Mouse (Mus musculus) heart, postnatal 25 days (tissue): ENCODE measurements around the gene Prkg2. TPM values are rescaled to one million over a fixed set of nuclear protein-coding genes. Genes with fewer than 3 reads are reported as not detected.

Source experiments
- DNase-seq: peaks from one replicate; pipeline ENCODE4 v3.0.0; 2022; ENCODE audit warnings: low spot score
- intact Hi-C: fragments of 180-260 bp; cut with DNase I; formaldehyde crosslinking; loops from one replicate; pipeline ENCODE4 v1.15.1; 2025
- total RNA-seq, 2 experiments: library from RNA; stranded (reverse); gene quantifications; 2 replicates each; pipeline ENCODE4 v1.2.3; 2021

Gene Prkg2
- under 1 TPM; 0.31 to 0.39 TPM for total RNA-seq

GRCm38 (mm10) chr5:99036596-99037441, at the start of gene Prkg2:
Gene Prkg2, minus strand, starts transcription at chr5:99037351.
- intact Hi-C loops = no loop called here
- no peak for DNase-seq

- intact Hi-C loops = no loop called here
- no peak for DNase-seq
Observed at GRCm38 (mm10) chr5:99083955-99084354, 46.8 kb upstream of the Prkg2 start.

- no peak for DNase-seq
- intact Hi-C loops = no loop called here
Observed at GRCm38 (mm10) chr5:99078375-99078774, 41.2 kb upstream of the Prkg2 start.

GRCm38 (mm10) chr5:99068391-99068790, 31.2 kb upstream of the Prkg2 start:
- intact Hi-C loops = no loop called here

GRCm38 (mm10) chr5:99062582-99062981, 25.4 kb upstream of the Prkg2 start:
- DNase-seq = no peak
- intact Hi-C loops = no loop called here

More at GRCm38 (mm10) chr5:99068391-99068790, 31.2 kb upstream of the Prkg2 start:
- no peak for DNase-seq

GRCm38 (mm10) chr5:99039021-99039420, 1.9 kb upstream of the Prkg2 start:
- no peak for DNase-seq
- intact Hi-C loops = no loop called here

- intact Hi-C loops = no loop called here
Observed at GRCm38 (mm10) chr5:99037442-99037811, 276 bp upstream of the Prkg2 start.

GRCm38 (mm10) chr5:99035961-99036360, 1.2 kb downstream of the Prkg2 start:
- intact Hi-C loops = no loop called here
- no peak for DNase-seq

More at GRCm38 (mm10) chr5:99037442-99037811, 276 bp upstream of the Prkg2 start:
- DNase-seq = no peak

- DNase-seq = no peak
- intact Hi-C loops = no loop called here
Observed at GRCm38 (mm10) chr5:99031551-99032149, 5.5 kb downstream of the Prkg2 start.

GRCm38 (mm10) chr5:99026343-99026742, 10.8 kb downstream of the Prkg2 start:
- no peak for DNase-seq
- intact Hi-C loops = no loop called here

GRCm38 (mm10) chr5:99019709-99020108, 17.4 kb downstream of the Prkg2 start:
- intact Hi-C loops = no loop called here
- no peak for DNase-seq

- no peak for DNase-seq
- intact Hi-C loops = no loop called here
Observed at GRCm38 (mm10) chr5:99015140-99015539, 22.0 kb downstream of the Prkg2 start.

GRCm38 (mm10) chr5:99010448-99011151, 26.6 kb downstream of the Prkg2 start:
- no peak for DNase-seq
- intact Hi-C loops = no loop called here

- intact Hi-C loops = no loop called here
- DNase-seq = no peak
Observed at GRCm38 (mm10) chr5:98998104-98998503, 39.0 kb downstream of the Prkg2 start.

- no peak for DNase-seq
Observed at GRCm38 (mm10) chr5:98995767-98996166, 41.4 kb downstream of the Prkg2 start.

GRCm38 (mm10) chr5:98991600-98991999, 45.6 kb downstream of the Prkg2 start:
- no peak for DNase-seq
- intact Hi-C loops = no loop called here

More at GRCm38 (mm10) chr5:98995767-98996166, 41.4 kb downstream of the Prkg2 start:
- intact Hi-C loops = no loop called here

GRCm38 (mm10) chr5:98987634-98988033, 49.5 kb downstream of the Prkg2 start:
- intact Hi-C loops = no loop called here
- DNase-seq = no peak

GRCm38 (mm10) chr5:98987116-98987515, 50.0 kb downstream of the Prkg2 start:
- DNase-seq = no peak
- intact Hi-C loops = no loop called here

- no peak for DNase-seq
- intact Hi-C loops = no loop called here
Observed at GRCm38 (mm10) chr5:98986459-98986858, 50.7 kb downstream of the Prkg2 start.

- DNase-seq = no peak
- intact Hi-C loops = no loop called here
Observed at GRCm38 (mm10) chr5:98986011-98986410, 51.1 kb downstream of the Prkg2 start.

- intact Hi-C loops = no loop called here
- no peak for DNase-seq
Observed at GRCm38 (mm10) chr5:98985077-98985476, 52.1 kb downstream of the Prkg2 start.
